Mouse (Mus musculus): Measurements from ENCODE around the gene Arid4a. TPM values are rescaled to one million over a fixed set of nuclear protein-coding genes. Genes with fewer than 3 reads are reported as not detected.

Arid4a gene
- polyA plus RNA-seq, 1 experiment, result 23.2 TPM

- DNase-seq (ENCODE audit: extremely low spot score in 1 of 2, low spot score in 1 of 2), result no peak
Observed at GRCm38 (mm10) chr12:71137686-71138085, 121.9 kb downstream of the Arid4a start.

DNA sequence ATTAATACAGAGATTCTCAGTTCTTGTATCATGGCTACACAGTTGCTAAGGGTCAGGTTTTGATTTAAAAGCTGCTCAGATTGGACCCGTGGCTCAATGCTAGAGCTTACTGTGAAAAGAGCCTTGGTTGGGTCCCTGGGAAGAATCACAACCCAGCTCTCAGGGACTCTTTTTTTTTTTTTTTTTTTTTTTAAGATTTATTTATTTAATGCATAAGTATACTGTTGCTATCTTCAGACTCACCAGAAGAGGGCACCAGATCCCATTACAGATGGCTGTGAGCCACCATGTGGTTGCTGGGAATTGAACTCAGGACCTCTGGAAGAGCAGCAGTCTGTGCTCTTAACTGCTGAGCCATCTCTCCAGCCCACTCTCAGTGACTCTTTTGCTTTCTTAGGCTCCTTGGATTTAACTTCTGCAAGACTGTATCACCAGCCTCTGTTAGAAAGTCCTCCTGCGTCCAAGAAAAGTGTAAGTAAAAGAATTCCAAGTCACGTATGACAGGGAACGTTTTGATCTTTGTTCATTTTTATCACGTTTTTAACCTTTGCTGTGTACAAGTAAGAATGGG, 123.6 kb downstream of the Arid4a start:
- DNase-seq (ENCODE audit: extremely low spot score in 1 of 2, low spot score in 1 of 2), result no peak

- no peak for DNase-seq (ENCODE audit: extremely low spot score in 1 of 2, low spot score in 1 of 2)
Observed at GRCm38 (mm10) chr12:71141189-71141588, 125.4 kb downstream of the Arid4a start.

DNA sequence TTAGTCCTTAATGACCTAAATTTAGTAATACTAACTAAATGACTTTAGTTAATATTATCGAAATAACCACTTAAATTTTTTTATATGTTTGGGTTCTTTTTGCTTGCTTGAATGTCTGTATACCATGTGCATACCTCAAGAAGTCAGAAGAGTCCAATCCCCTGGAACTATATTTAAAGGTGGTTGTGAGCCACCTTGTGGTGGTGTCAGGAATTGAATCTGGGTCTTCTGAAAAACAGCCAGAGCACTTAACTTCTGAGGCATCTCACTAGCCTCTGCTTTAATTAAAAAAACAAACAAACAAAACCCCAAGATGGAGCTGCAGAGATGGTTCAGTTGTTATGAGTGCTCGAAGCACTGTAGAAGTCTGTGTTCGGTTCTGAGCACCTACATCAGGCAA, 131.9 kb downstream of the Arid4a start:
- peak in 1 of 2 experiments; percentile 68 for DNase-seq (ENCODE audit: extremely low spot score in 1 of 2, low spot score in 1 of 2)

Other genes starting within 250 kb of the Arid4a start
- 22.6 and 22.8 TPM in 2 replicates for gene Frmd6, start 190.5 kb upstream of the Arid4a start, polyA plus RNA-seq (2012; rRNA removed)
- 70.7 and 78.0 TPM in 2 replicates for gene Actr10, start 78.1 kb upstream of the Arid4a start, polyA plus RNA-seq (2012; rRNA removed)
- gene Psma3, start 41.4 kb upstream of the Arid4a start, polyA plus RNA-seq (2012; rRNA removed), result 178 and 196 TPM in 2 replicates
- gene Tomm20l, start 95.4 kb downstream of the Arid4a start, polyA plus RNA-seq (2012; rRNA removed), result not detected in 2 replicates
- 76.5 and 92.6 TPM in 2 replicates for gene Timm9, start 120.7 kb downstream of the Arid4a start, polyA plus RNA-seq (2012; rRNA removed)
- 5.6 and 5.9 TPM in 2 replicates for gene 2700049A03Rik, start 120.9 kb downstream of the Arid4a start, polyA plus RNA-seq (2012; rRNA removed)

All from frontal cortex, adult 2 months (tissue).